In the genomic region with DNA sequence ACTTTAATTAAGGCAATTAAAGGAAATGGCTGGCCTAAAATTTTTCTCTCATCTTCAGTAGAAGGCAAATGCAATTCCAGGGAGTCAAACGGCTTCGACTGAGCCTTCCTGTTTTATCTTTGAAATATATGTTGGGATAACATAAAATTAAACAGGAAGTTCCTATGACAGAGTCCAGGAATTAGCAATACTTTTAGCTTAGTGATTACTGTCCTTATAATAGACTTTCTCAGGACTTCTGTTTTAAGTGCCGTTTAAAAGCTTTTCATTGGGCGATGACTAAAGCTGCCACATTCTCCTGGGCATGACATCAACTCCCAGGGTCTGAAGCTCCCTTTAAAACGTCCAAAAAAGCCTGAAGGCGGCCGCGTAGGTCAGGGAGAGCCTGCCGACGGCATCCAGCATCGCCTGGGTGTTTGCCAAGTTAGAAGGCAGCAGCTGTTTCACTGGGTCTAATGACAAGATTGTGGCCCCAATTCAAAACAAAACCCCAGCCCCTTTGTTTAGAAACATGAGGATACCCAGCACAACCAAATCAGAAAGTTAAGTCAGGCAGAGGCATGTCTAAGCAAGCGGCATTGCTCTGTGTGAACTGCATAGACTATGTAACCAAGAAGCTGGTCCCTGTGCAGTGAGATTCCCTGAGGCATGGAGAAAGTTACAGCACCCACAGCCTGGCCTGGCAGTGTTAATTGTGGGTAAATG, we compare ENCODE assay signal across 11 mouse cellular contexts.
DNase-seq lines count a peak whose midpoint lies in the region; ATAC-seq and TF ChIP-seq lines count a peak whose summit lies in the region.
"Had no signal": no experiment of that assay in that cellular context is flagged by ENCODE, and none has a peak within 500 bp of the region (broad histone marks: within the 10 kb centered on the region; RNA-seq: fewer than 3 reads in every experiment).

No protein-coding gene starts in this region.

- WGBS in kidney, postnatal 0 days = 44% methylated on average over 12 of the region's 12 CpGs
- 31% methylated on average over 12 of the region's 12 CpGs for WGBS in hindbrain, embryonic 15.5 days
- 44% methylated on average over 12 of the region's 12 CpGs for WGBS in midbrain, embryonic 16.5 days

- no peak overlapping the region for H3K4me2 ChIP-seq in kidney, postnatal 0 days (ENCODE audit: low read length)
- no peak overlapping the region for H3K4me2 ChIP-seq in hindbrain, embryonic 15.5 days
- no peak overlapping the region for H3K4me2 ChIP-seq in midbrain, embryonic 16.5 days (ENCODE audit: low read length)

- 0 out of 2 replicates have a peak overlapping the region, but pooled peaks have one; percentile 15 for H3K27ac ChIP-seq in kidney, postnatal 0 days
- H3K27ac ChIP-seq in hindbrain, embryonic 15.5 days (replicated peaks) = no peak overlapping the region; the same call in 1 of the 2 replicates
- H3K27ac ChIP-seq in midbrain, embryonic 16.5 days (ENCODE audit: low read length) = peak overlapping the region; percentile 50; the same call in 1 of the 2 replicates
- H3K27ac ChIP-seq: liver, embryonic 14.5 days had no signal

- H3K4me3 ChIP-seq in kidney, postnatal 0 days (replicated peaks; ENCODE audit: low read depth, low read length) = no peak overlapping the region
- H3K4me3 ChIP-seq in hindbrain, embryonic 15.5 days = no peak overlapping the region
- H3K4me3 ChIP-seq in midbrain, embryonic 16.5 days (ENCODE audit: low read depth, low read length) = no peak overlapping the region
- H3K4me3 ChIP-seq: erythroblast, embryonic 14.5 days had no signal

- no peak overlapping the region for H3K9ac ChIP-seq in kidney, postnatal 0 days (ENCODE audit: low read depth, low read length)
- H3K9ac ChIP-seq in hindbrain, embryonic 15.5 days = no peak overlapping the region
- H3K9ac ChIP-seq in midbrain, embryonic 16.5 days (ENCODE audit: low read depth, low read length) = no peak overlapping the region
- H3K9ac ChIP-seq: liver, embryonic 14.5 days had no signal

- no peaks in the 10 kb centered on the region for H3K4me1 ChIP-seq in kidney, postnatal 0 days (replicated peaks; ENCODE audit: insufficient read depth, low read length)
- H3K4me1 ChIP-seq in hindbrain, embryonic 15.5 days (replicated peaks) = peaks cover 11% of the 10 kb centered on the region
- H3K4me1 ChIP-seq in midbrain, embryonic 16.5 days (ENCODE audit: control insufficient read depth, insufficient read depth, low read length) = peaks cover 5% of the 10 kb centered on the region; the same call in 1 of the 2 replicates

- peak; percentile 5 for DNase-seq in adrenal gland, postnatal 25 days
- DNase-seq in adrenal gland, adult 2 months = no peak
- DNase-seq in kidney, postnatal 0 days (ENCODE audit: low spot score) = peak; percentile 50
- DNase-seq in kidney, adult 18-20 months = no peak
- no peak for DNase-seq in thymus, postnatal 36 days
- DNase-seq in adrenal gland, adult 8-10 months = no peak
- DNase-seq: spleen, adult 18-20 months had no signal

- no peaks in the 10 kb centered on the region for H3K36me3 ChIP-seq in kidney, postnatal 0 days (ENCODE audit: insufficient read depth, low read length)
- H3K36me3 ChIP-seq in hindbrain, embryonic 15.5 days = no peaks in the 10 kb centered on the region
- no peaks in the 10 kb centered on the region for H3K36me3 ChIP-seq in midbrain, embryonic 16.5 days (ENCODE audit: control insufficient read depth, insufficient read depth, low read length)

- H3K27me3 ChIP-seq in kidney, postnatal 0 days (ENCODE audit: insufficient read depth, low read length) = no peaks in the 10 kb centered on the region
- H3K27me3 ChIP-seq in hindbrain, embryonic 15.5 days = no peaks in the 10 kb centered on the region
- no peaks in the 10 kb centered on the region for H3K27me3 ChIP-seq in midbrain, embryonic 16.5 days (ENCODE audit: control insufficient read depth, insufficient read depth, low read depth, low read length)

- TF ChIP-seq CTCF in kidney, postnatal 0 days (IDR thresholded peaks at IDR 0.05; ENCODE audit: low read depth) = no peak

- no peaks in the 10 kb centered on the region for H3K9me3 ChIP-seq in kidney, postnatal 0 days (replicated peaks; ENCODE audit: low read length)
- H3K9me3 ChIP-seq in hindbrain, embryonic 15.5 days = no peaks in the 10 kb centered on the region
- no peaks in the 10 kb centered on the region for H3K9me3 ChIP-seq in midbrain, embryonic 16.5 days (replicated peaks; ENCODE audit: control insufficient read depth, low read length, poor library complexity, severe bottlenecking)

- ATAC-seq in kidney, postnatal 0 days (replicated peaks; ENCODE audit: low FRiP score, low read depth) = no peak
- peak; percentile 55; the same call in 1 of the 2 replicates for ATAC-seq in hindbrain, embryonic 15.5 days (ENCODE audit: low FRiP score, low read depth)
- ATAC-seq in midbrain, embryonic 16.5 days = 0 out of 2 replicates have a peak, but pooled peaks have one; percentile 65

Comparison
In these comparisons a context has a peak if more than half of its experiments do, and no peak if none do; other contexts are left out.
1. DNase-seq: peak in adrenal gland, postnatal 25 days (single experiment) and kidney, postnatal 0 days (single experiment); none in adrenal gland, adult 2 months (single experiment), kidney, adult 18-20 months (single experiment), thymus, postnatal 36 days (0 of 2) and adrenal gland, adult 8-10 months (single experiment).